Mouse (Mus musculus) kidney, postnatal 4 days (tissue): Measurements from ENCODE around the gene Ninj1.

Source experiments
- DNase-seq, 2 experiments: peaks; one replicate each; pipeline ENCODE4 v3.0.0; 2021; ENCODE audit warnings: mixed read lengths in 2 of 2

Ninj1 gene

GRCm38 (mm10) chr13:49196766-49197165 is 9.5 kb downstream of the Ninj1 start:
- peak in 1 of 2 experiments; percentile 22 for DNase-seq

- DNase-seq, result no peak
Measured at GRCm38 (mm10) chr13:49198734-49199133, 11.4 kb downstream of the Ninj1 start.

- DNase-seq, result no peak
Measured at GRCm38 (mm10) chr13:49199891-49200290, 12.6 kb downstream of the Ninj1 start.

- DNase-seq, result no peak
Measured at GRCm38 (mm10) chr13:49200688-49201087, 13.4 kb downstream of the Ninj1 start.

GRCm38 (mm10) chr13:49202556-49202955 is 15.3 kb downstream of the Ninj1 start:
- no peak for DNase-seq

- DNase-seq, result peak; percentile 90 to 91
Measured at GRCm38 (mm10) chr13:49205381-49205998, 18.2 kb downstream of the Ninj1 start.

- no peak for DNase-seq
Measured at GRCm38 (mm10) chr13:49206341-49206740, 19.1 kb downstream of the Ninj1 start.

GRCm38 (mm10) chr13:49209306-49209705 is 22.0 kb downstream of the Ninj1 start:
- DNase-seq, result no peak

- DNase-seq, result no peak
Measured at GRCm38 (mm10) chr13:49212711-49213500, 25.6 kb downstream of the Ninj1 start.

- DNase-seq, result peak in 1 of 2 experiments; percentile 31
Measured at GRCm38 (mm10) chr13:49213531-49213932, 26.2 kb downstream of the Ninj1 start.

GRCm38 (mm10) chr13:49214454-49214853 is 27.2 kb downstream of the Ninj1 start:
- no peak for DNase-seq

GRCm38 (mm10) chr13:49215128-49215503 is 27.8 kb downstream of the Ninj1 start:
- DNase-seq, result no peak

GRCm38 (mm10) chr13:49215504-49216219 is 28.4 kb downstream of the Ninj1 start, which contains the start of gene Card19:
Card19 (minus strand) TSS chr13:49216037.
- peak; percentile 99 for DNase-seq

- DNase-seq, result no peak
Measured at GRCm38 (mm10) chr13:49216220-49216552, 28.9 kb downstream of the Ninj1 start.

- DNase-seq, result peak; percentile 21 to 33
Measured at GRCm38 (mm10) chr13:49216808-49217561, 29.7 kb downstream of the Ninj1 start.

- DNase-seq, result no peak
Measured at GRCm38 (mm10) chr13:49218651-49219050, 31.4 kb downstream of the Ninj1 start.

GRCm38 (mm10) chr13:49219367-49219766 is 32.1 kb downstream of the Ninj1 start:
- no peak for DNase-seq

GRCm38 (mm10) chr13:49220912-49221311 is 33.6 kb downstream of the Ninj1 start:
- no peak for DNase-seq

GRCm38 (mm10) chr13:49224314-49224713 is 37.0 kb downstream of the Ninj1 start:
- peak in 1 of 2 experiments; percentile 44 for DNase-seq

- no peak for DNase-seq
Measured at GRCm38 (mm10) chr13:49224729-49225128, 37.4 kb downstream of the Ninj1 start.

- DNase-seq, result no peak
Measured at GRCm38 (mm10) chr13:49225159-49225558, 37.9 kb downstream of the Ninj1 start.

GRCm38 (mm10) chr13:49225633-49226032 is 38.3 kb downstream of the Ninj1 start:
- no peak for DNase-seq
